Mouse (Mus musculus): ENCODE data around the gene Nphs1.

DNA sequence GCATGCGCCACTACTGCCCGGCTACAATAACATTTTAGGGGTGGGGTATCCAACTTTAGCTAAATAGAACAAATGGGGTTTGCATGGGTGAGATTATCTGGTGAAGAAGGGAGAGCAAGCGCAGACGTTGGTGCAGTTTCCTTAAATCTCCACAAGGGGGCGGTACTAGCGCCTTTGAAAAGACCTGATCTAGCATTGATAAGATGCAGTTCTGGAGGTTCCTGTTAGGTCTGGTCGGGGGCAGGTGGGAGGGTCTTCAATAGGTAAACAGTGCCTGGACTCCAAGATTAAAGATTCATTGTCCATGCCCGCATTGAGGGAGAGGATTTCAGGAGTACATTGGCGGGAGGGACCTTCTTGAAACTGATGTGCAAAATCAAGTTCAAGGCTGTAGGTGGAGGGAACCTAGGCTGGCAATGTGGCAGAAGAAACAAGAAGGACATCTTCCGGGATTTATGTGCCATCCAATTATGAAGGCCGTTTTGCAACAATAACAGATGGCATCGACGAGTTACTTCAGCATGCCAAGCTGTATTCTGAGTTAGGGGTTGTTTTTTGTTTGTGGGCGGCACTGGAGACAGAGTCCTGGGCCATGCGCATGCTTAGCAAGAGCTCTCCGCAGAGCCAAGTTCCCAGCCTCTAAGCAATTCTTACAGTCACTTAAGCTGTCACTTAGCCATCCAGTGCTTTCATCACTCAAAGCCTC is 32.3 kb downstream of the Nphs1 start:
- TF ChIP-seq POLR2A (IDR thresholded peaks at IDR 0.05; ENCODE audit: insufficient read depth, low read length) (no peak), CTCF (IDR thresholded peaks at IDR 0.05; ENCODE audit: low read depth, low read length) (peak; percentile 56)

Measured in ES-Bruce4 (cell line).